Mouse (Mus musculus): ENCODE results near the gene Pcyt1b. TPM values are rescaled to one million over a fixed set of nuclear protein-coding genes. Genes with fewer than 3 reads are reported as not detected.

The Pcyt1b gene
- 8.8 and 11.4 TPM in 2 replicates for polyA plus RNA-seq (2011; ENCODE audit: insufficient read depth, insufficient read length, low replicate concordance, missing spikeins)

- H3K4me3 ChIP-seq (replicated peaks; ENCODE audit: control insufficient read depth, low read depth, low read length): no peak within 1 kb of the TSS
- WGBS: 39% methylated on average over 3 of the region's 3 CpGs
- TF ChIP-seq POLR2A (IDR thresholded peaks at IDR 0.05; ENCODE audit: borderline replicate concordance, control insufficient read depth, low read depth, low read length) (no peak), CTCF (IDR thresholded peaks at IDR 0.05; ENCODE audit: control insufficient read depth, insufficient read depth, low read length) (no peak)
- H3K4me1 ChIP-seq (ENCODE audit: control insufficient read depth, insufficient read depth, low read length): no peaks in the 10 kb centered on the region
- H3K27ac ChIP-seq (ENCODE audit: control insufficient read depth, insufficient read depth, low read depth, low read length, poor library complexity): no peak within 1 kb of the TSS
These were observed at the start of gene Pcyt1b for GRCm38 (mm10) chrX:93654218-93655002. Gene Pcyt1b, plus strand, starts transcription at chrX:93654863.

GRCm38 (mm10) chrX:93630256-93630655, 24.4 kb upstream of the Pcyt1b start:
- Histone ChIP-seq H3K27ac (ENCODE audit: control insufficient read depth, insufficient read depth, low read depth, low read length, poor library complexity) (no peak overlapping the region), H3K4me1 (ENCODE audit: control insufficient read depth, insufficient read depth, low read length) (no peaks in the 10 kb centered on the region), H3K4me3 (replicated peaks; ENCODE audit: control insufficient read depth, low read depth, low read length) (no peak overlapping the region)
- WGBS: 63% methylated on average over 1 of the region's 1 CpGs
- no peak for TF ChIP-seq POLR2A (IDR thresholded peaks at IDR 0.05; ENCODE audit: borderline replicate concordance, control insufficient read depth, low read depth, low read length)
- TF ChIP-seq CTCF (IDR thresholded peaks at IDR 0.05; ENCODE audit: control insufficient read depth, insufficient read depth, low read length): no peak

DNA sequence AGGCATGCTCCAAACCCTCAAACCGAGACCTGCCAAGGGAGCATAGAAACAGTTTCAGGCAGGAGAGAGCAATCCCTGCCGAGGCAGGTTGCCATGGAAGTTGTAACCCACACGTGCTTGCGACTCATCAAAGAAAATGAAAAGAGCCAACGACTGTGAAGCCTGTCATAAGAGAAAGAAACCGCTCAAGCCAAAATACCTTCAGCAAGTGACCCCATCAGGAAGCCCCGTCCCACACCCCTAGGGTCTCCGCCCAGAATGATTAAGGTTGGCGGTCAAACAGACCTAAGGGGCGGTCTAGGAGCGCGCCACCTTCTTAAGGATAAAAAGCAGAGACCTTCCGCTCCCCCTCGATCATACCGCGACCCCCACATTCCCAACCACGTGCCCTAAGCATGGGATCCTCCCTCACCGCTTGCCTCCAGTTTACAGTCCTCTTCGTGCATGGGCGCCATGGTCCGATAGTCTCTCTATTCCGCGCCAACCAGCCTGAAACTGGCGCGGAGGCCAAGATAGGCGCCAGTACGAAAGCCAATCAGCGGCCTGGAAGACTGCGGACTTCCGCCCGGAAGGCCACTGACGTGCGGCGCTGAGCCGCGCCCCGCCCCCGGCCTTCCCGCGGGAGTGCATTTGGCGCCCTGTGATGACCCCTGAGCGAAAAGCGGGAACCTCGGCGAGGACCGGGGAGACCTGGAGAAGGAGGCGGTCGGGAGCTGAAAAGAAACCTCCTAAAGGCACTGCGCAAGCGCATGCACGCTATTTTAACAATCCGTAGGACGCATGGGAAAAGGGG, 22.8 kb upstream of the Pcyt1b start, which contains the start of gene Pola1:
Gene Pola1, minus strand, starts transcription at position 499 of the 793 bp plus-strand sequence.
- WGBS: 16% methylated on average over 53 of the region's 53 CpGs
- TF ChIP-seq CTCF (IDR thresholded peaks at IDR 0.05; ENCODE audit: control insufficient read depth, insufficient read depth, low read length) (no peak), POLR2A (IDR thresholded peaks at IDR 0.05; ENCODE audit: borderline replicate concordance, control insufficient read depth, low read depth, low read length) (peak; percentile 45; the same call in 1 of the 2 replicates)
- Histone ChIP-seq H3K4me3 (replicated peaks; ENCODE audit: control insufficient read depth, low read depth, low read length) (peak within 1 kb of the TSS; percentile 100), H3K27ac (ENCODE audit: control insufficient read depth, insufficient read depth, low read depth, low read length, poor library complexity) (peak within 1 kb of the TSS; percentile 51), H3K4me1 (ENCODE audit: control insufficient read depth, insufficient read depth, low read length) (no peaks in the 10 kb centered on the region)

DNA sequence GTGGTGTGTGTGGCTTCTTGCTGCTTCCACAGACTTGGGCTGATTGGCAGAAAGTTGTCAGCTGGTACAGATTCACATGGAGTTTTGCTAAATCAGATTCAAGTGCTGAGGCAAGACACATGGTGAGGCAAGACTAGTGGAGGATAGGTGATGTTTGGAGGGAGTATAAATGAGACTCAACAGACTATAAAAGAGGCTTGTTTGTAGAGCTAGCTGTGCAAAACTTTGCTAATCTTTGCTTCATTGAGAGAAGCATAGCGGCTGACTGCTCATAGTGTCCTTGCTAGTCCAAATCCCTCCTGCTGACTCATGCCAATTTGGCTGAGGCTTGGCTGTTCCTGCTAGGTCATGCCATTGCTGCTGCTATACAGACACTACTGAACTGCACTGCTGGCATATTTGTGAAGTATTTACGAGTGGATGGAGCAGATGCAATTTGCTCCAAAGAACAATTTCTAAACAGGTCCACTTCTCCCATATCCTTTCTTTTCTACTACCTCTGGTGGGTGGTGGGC, 19.7 kb upstream of the Pcyt1b start:
- 37% methylated on average over 2 of the region's 2 CpGs for WGBS

GRCm38 (mm10) chrX:93643600-93643999, 11.1 kb upstream of the Pcyt1b start:
- Histone ChIP-seq H3K27ac (ENCODE audit: control insufficient read depth, insufficient read depth, low read depth, low read length, poor library complexity) (no peak overlapping the region), H3K4me1 (ENCODE audit: control insufficient read depth, insufficient read depth, low read length) (no peaks in the 10 kb centered on the region), H3K4me3 (replicated peaks; ENCODE audit: control insufficient read depth, low read depth, low read length) (no peak overlapping the region)
- no peak for TF ChIP-seq CTCF (IDR thresholded peaks at IDR 0.05; ENCODE audit: control insufficient read depth, insufficient read depth, low read length)
- no peak for TF ChIP-seq POLR2A (IDR thresholded peaks at IDR 0.05; ENCODE audit: borderline replicate concordance, control insufficient read depth, low read depth, low read length)
- WGBS: 61% methylated on average over 3 of the region's 3 CpGs

More for the DNA sequence above, 19.7 kb upstream of the Pcyt1b start:
- H3K4me3 ChIP-seq (replicated peaks; ENCODE audit: control insufficient read depth, low read depth, low read length): no peak overlapping the region
- TF ChIP-seq POLR2A (IDR thresholded peaks at IDR 0.05; ENCODE audit: borderline replicate concordance, control insufficient read depth, low read depth, low read length) (no peak), CTCF (IDR thresholded peaks at IDR 0.05; ENCODE audit: control insufficient read depth, insufficient read depth, low read length) (no peak)
- H3K4me1 ChIP-seq (ENCODE audit: control insufficient read depth, insufficient read depth, low read length): no peaks in the 10 kb centered on the region
- no peak overlapping the region for H3K27ac ChIP-seq (ENCODE audit: control insufficient read depth, insufficient read depth, low read depth, low read length, poor library complexity)

DNA sequence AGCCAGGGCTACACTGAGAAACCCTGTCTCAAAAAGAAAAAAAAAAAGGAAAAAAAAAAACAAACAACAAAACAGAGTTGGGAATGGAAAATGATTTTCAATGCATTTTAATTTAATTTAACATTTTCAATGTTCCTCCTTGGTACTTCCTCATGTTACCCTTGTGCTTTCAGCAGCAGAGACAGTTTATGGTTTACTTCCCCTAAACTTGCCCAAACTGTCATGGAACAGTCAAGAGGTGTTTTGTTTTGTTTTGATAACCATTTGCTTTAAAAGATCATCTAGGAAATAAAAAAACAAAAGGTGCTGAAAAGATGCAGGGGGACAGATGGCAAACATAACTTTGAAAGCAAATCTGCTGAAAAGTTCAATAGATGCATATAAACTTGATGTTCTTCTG, 10.6 kb upstream of the Pcyt1b start:
- Histone ChIP-seq H3K4me1 (ENCODE audit: control insufficient read depth, insufficient read depth, low read length) (no peaks in the 10 kb centered on the region), H3K27ac (ENCODE audit: control insufficient read depth, insufficient read depth, low read depth, low read length, poor library complexity) (no peak overlapping the region), H3K4me3 (replicated peaks; ENCODE audit: control insufficient read depth, low read depth, low read length) (no peak overlapping the region)
- no peak for TF ChIP-seq CTCF (IDR thresholded peaks at IDR 0.05; ENCODE audit: control insufficient read depth, insufficient read depth, low read length)
- no peak for TF ChIP-seq POLR2A (IDR thresholded peaks at IDR 0.05; ENCODE audit: borderline replicate concordance, control insufficient read depth, low read depth, low read length)

- TF ChIP-seq CTCF (IDR thresholded peaks at IDR 0.05; ENCODE audit: control insufficient read depth, insufficient read depth, low read length) (no peak), POLR2A (IDR thresholded peaks at IDR 0.05; ENCODE audit: borderline replicate concordance, control insufficient read depth, low read depth, low read length) (no peak)
- Histone ChIP-seq H3K4me1 (ENCODE audit: control insufficient read depth, insufficient read depth, low read length) (no peaks in the 10 kb centered on the region), H3K27ac (ENCODE audit: control insufficient read depth, insufficient read depth, low read depth, low read length, poor library complexity) (no peak overlapping the region), H3K4me3 (replicated peaks; ENCODE audit: control insufficient read depth, low read depth, low read length) (no peak overlapping the region)
- 86% methylated on average over 2 of the region's 2 CpGs for WGBS
These were observed 3.9 kb upstream of the Pcyt1b start for GRCm38 (mm10) chrX:93650738-93651137.

- H3K27ac ChIP-seq (ENCODE audit: control insufficient read depth, insufficient read depth, low read depth, low read length, poor library complexity): no peak overlapping the region
- 24% methylated on average over 5 of the region's 5 CpGs for WGBS
- no peaks in the 10 kb centered on the region for H3K4me1 ChIP-seq (ENCODE audit: control insufficient read depth, insufficient read depth, low read length)
- TF ChIP-seq POLR2A (IDR thresholded peaks at IDR 0.05; ENCODE audit: borderline replicate concordance, control insufficient read depth, low read depth, low read length): no peak
- TF ChIP-seq CTCF (IDR thresholded peaks at IDR 0.05; ENCODE audit: control insufficient read depth, insufficient read depth, low read length): no peak
- no peak overlapping the region for H3K4me3 ChIP-seq (replicated peaks; ENCODE audit: control insufficient read depth, low read depth, low read length)
These were observed 490 bp downstream of the Pcyt1b start for GRCm38 (mm10) chrX:93655153-93655552.
